Mouse (Mus musculus): ENCODE results near the gene Ifitm3. TPM values are rescaled to one million over a fixed set of nuclear protein-coding genes. Genes with fewer than 3 reads are reported as not detected.
"Not testable (repeated sequence)": the region's sequence is repeated elsewhere in the genome, so short reads cannot be mapped to it uniquely, and the experiment has no call there.

Gene Ifitm3
- polyA plus RNA-seq, 1 experiment from 2014 or later = 596 TPM

- no peak overlapping the region for H3K4me3 ChIP-seq (ENCODE audit: inconsistent target)
- H3K36me3 ChIP-seq (ENCODE audit: inconsistent target) = no peaks in the 10 kb centered on the region
- H3K27ac ChIP-seq = no peak overlapping the region
- 91% methylated on average over 4 of the region's 4 CpGs for WGBS (ENCODE audit: missing documents)
- no peaks in the 10 kb centered on the region for H3K79me2 ChIP-seq (ENCODE audit: inconsistent target)
These were observed 32.0 kb upstream of the Ifitm3 start for GRCm38 (mm10) chr7:141042539-141042938.

- Histone ChIP-seq H3K79me2 (ENCODE audit: inconsistent target) (no peaks in the 10 kb centered on the region), H3K36me3 (ENCODE audit: inconsistent target) (no peaks in the 10 kb centered on the region), H3K27ac (no peak overlapping the region), H3K4me3 (ENCODE audit: inconsistent target) (no peak overlapping the region)
- 36% methylated on average over 5 of the region's 5 CpGs for WGBS (ENCODE audit: missing documents)
These were observed 31.1 kb upstream of the Ifitm3 start for GRCm38 (mm10) chr7:141041661-141042060.

GRCm38 (mm10) chr7:141040867-141041606 lies 30.5 kb upstream of the Ifitm3 start:
- 83% methylated on average over 6 of the region's 9 CpGs for whole genome bisulfite sequencing (ENCODE audit: missing documents)
- H3K27ac ChIP-seq = no peak overlapping the region
- no peaks in the 10 kb centered on the region for H3K79me2 ChIP-seq (ENCODE audit: inconsistent target)
- H3K4me3 ChIP-seq (ENCODE audit: inconsistent target) = no peak overlapping the region
- no peaks in the 10 kb centered on the region for H3K36me3 ChIP-seq (ENCODE audit: inconsistent target)

- Histone ChIP-seq H3K4me3 (ENCODE audit: inconsistent target) (no peak overlapping the region), H3K36me3 (ENCODE audit: inconsistent target) (no peaks in the 10 kb centered on the region), H3K79me2 (ENCODE audit: inconsistent target) (no peaks in the 10 kb centered on the region), H3K27ac (no peak overlapping the region)
- WGBS (ENCODE audit: missing documents) = 98% methylated on average over 4 of the region's 4 CpGs
These were observed 29.0 kb upstream of the Ifitm3 start for GRCm38 (mm10) chr7:141039386-141040107.

GRCm38 (mm10) chr7:141038090-141039032 lies 27.8 kb upstream of the Ifitm3 start:
- no peak overlapping the region for H3K27ac ChIP-seq
- 55% methylated on average over 18 of the region's 21 CpGs for WGBS (ENCODE audit: missing documents)

GRCm38 (mm10) chr7:141036624-141037023 lies 26.1 kb upstream of the Ifitm3 start:
- H3K4me3 ChIP-seq (ENCODE audit: inconsistent target); H3K36me3 ChIP-seq (ENCODE audit: inconsistent target); H3K79me2 ChIP-seq (ENCODE audit: inconsistent target); H3K27ac ChIP-seq: not testable (repeated sequence)
- WGBS (ENCODE audit: missing documents) = no CpG with 5 or more reads among the region's 2 CpGs

More at GRCm38 (mm10) chr7:141038090-141039032, 27.8 kb upstream of the Ifitm3 start:
- Histone ChIP-seq H3K36me3 (ENCODE audit: inconsistent target) (no peaks in the 10 kb centered on the region), H3K4me3 (ENCODE audit: inconsistent target) (no peak overlapping the region), H3K79me2 (ENCODE audit: inconsistent target) (no peaks in the 10 kb centered on the region)

GRCm38 (mm10) chr7:141032458-141033167 lies 22.0 kb upstream of the Ifitm3 start:
- Histone ChIP-seq H3K4me3 (ENCODE audit: inconsistent target) (no peak overlapping the region), H3K36me3 (ENCODE audit: inconsistent target) (no peaks in the 10 kb centered on the region), H3K79me2 (ENCODE audit: inconsistent target) (no peaks in the 10 kb centered on the region), H3K27ac (no peak overlapping the region)
- WGBS (ENCODE audit: missing documents) = 96% methylated on average over 9 of the region's 9 CpGs

GRCm38 (mm10) chr7:141030390-141030789 lies 19.8 kb upstream of the Ifitm3 start:
- no peak overlapping the region for H3K27ac ChIP-seq
- H3K4me3 ChIP-seq (ENCODE audit: inconsistent target) = no peak overlapping the region
- 81% methylated on average over 3 of the region's 3 CpGs for WGBS (ENCODE audit: missing documents)
- H3K36me3 ChIP-seq (ENCODE audit: inconsistent target) = no peaks in the 10 kb centered on the region
- no peaks in the 10 kb centered on the region for H3K79me2 ChIP-seq (ENCODE audit: inconsistent target)

- Histone ChIP-seq H3K79me2 (ENCODE audit: inconsistent target) (no peaks in the 10 kb centered on the region), H3K36me3 (ENCODE audit: inconsistent target) (no peaks in the 10 kb centered on the region), H3K4me3 (ENCODE audit: inconsistent target) (no peak within 1 kb of the TSS), H3K27ac (no peak within 1 kb of the TSS)
- WGBS (ENCODE audit: missing documents) = 100% methylated on average over 2 of the region's 2 CpGs
These were observed 18.3 kb upstream of the Ifitm3 start, which contains the start of gene Gm17387 for GRCm38 (mm10) chr7:141028831-141029230. TSS of gene Gm17387 (plus strand) at chr7:141029131.

- no peak overlapping the region for H3K27ac ChIP-seq
- no peak overlapping the region for H3K4me3 ChIP-seq (ENCODE audit: inconsistent target)
- no peaks in the 10 kb centered on the region for H3K36me3 ChIP-seq (ENCODE audit: inconsistent target)
- 86% methylated on average over 5 of the region's 5 CpGs for WGBS (ENCODE audit: missing documents)
- no peaks in the 10 kb centered on the region for H3K79me2 ChIP-seq (ENCODE audit: inconsistent target)
These were observed 16.1 kb upstream of the Ifitm3 start for GRCm38 (mm10) chr7:141026740-141027098.

GRCm38 (mm10) chr7:141026097-141026739 lies 15.6 kb upstream of the Ifitm3 start:
- 91% methylated on average over 6 of the region's 6 CpGs for WGBS (ENCODE audit: missing documents)
- H3K36me3 ChIP-seq (ENCODE audit: inconsistent target) = no peaks in the 10 kb centered on the region
- H3K4me3 ChIP-seq (ENCODE audit: inconsistent target) = no peak overlapping the region
- H3K27ac ChIP-seq = peak overlapping the region; percentile 96
- H3K79me2 ChIP-seq (ENCODE audit: inconsistent target) = no peaks in the 10 kb centered on the region

GRCm38 (mm10) chr7:141024865-141025838 lies 14.6 kb upstream of the Ifitm3 start:
- H3K36me3 ChIP-seq (ENCODE audit: inconsistent target) = no peaks in the 10 kb centered on the region
- H3K27ac ChIP-seq = peak overlapping the region; percentile 96
- no peak overlapping the region for H3K4me3 ChIP-seq (ENCODE audit: inconsistent target)
- WGBS (ENCODE audit: missing documents) = 56% methylated on average over 4 of the region's 6 CpGs
- no peaks in the 10 kb centered on the region for H3K79me2 ChIP-seq (ENCODE audit: inconsistent target)
